In genomic region chr2:30827749-30828475, GRCm38 (mm10) we compare ENCODE assay signal across 8 mouse cellular contexts. TPM values are rescaled to one million over a fixed set of nuclear protein-coding genes. Genes with fewer than 3 reads are reported as not detected.
A peak's percentile ranks its signal among the peaks of the same experiment; 100 is the strongest.
DNase-seq lines count a peak whose midpoint lies in the region; ATAC-seq and TF ChIP-seq lines count a peak whose summit lies in the region.

No protein-coding gene starts in this region.

- H3K9ac ChIP-seq in forebrain, embryonic 11.5 days (ENCODE audit: low read length) = peak overlapping the region; percentile 83
- H3K9ac ChIP-seq in heart, postnatal 0 days (replicated peaks; ENCODE audit: low read depth, low read length) = peak overlapping the region; percentile 91
- peak overlapping the region; percentile 92 for H3K9ac ChIP-seq in liver, embryonic 16.5 days (ENCODE audit: low read depth, low read length)
- H3K9ac ChIP-seq in neural tube, embryonic 13.5 days = peak overlapping the region; percentile 95

- H3K4me1 ChIP-seq in forebrain, embryonic 11.5 days (replicated peaks; ENCODE audit: control insufficient read depth, insufficient read depth, low read length) = peaks cover 7% of the 10 kb centered on the region; the same call in 1 of the 2 replicates
- H3K4me1 ChIP-seq in heart, postnatal 0 days (ENCODE audit: control insufficient read depth, insufficient read depth) = peaks cover 12% of the 10 kb centered on the region
- peaks cover 27% of the 10 kb centered on the region for H3K4me1 ChIP-seq in liver, embryonic 16.5 days (ENCODE audit: control insufficient read depth, low read depth, low read length)
- peaks cover 30% of the 10 kb centered on the region for H3K4me1 ChIP-seq in neural tube, embryonic 13.5 days (replicated peaks)
- peaks cover 15% of the 10 kb centered on the region for H3K4me1 ChIP-seq in testis, adult 2 months (ENCODE audit: control insufficient read depth, insufficient read depth, low read length)

- ATAC-seq in forebrain, embryonic 11.5 days (replicated peaks; ENCODE audit: low FRiP score) = peak; percentile 81
- ATAC-seq in heart, postnatal 0 days (ENCODE audit: insufficient read depth, low read depth) = peak; percentile 91
- peak; percentile 85 for ATAC-seq in liver, embryonic 16.5 days (ENCODE audit: low read depth)
- ATAC-seq in neural tube, embryonic 13.5 days (ENCODE audit: low read depth) = peak; percentile 85

- peak; percentile 63; the same call in 1 of the 2 replicates for TF ChIP-seq EP300 in heart, postnatal 0 days (IDR thresholded peaks at IDR 0.05; ENCODE audit: low read depth)

- peak overlapping the region; percentile 31; the same call in 1 of the 2 replicates for H3K27ac ChIP-seq in forebrain, embryonic 11.5 days (ENCODE audit: low read depth, low read length)
- peak overlapping the region; percentile 77 for H3K27ac ChIP-seq in heart, postnatal 0 days (ENCODE audit: low read depth)
- H3K27ac ChIP-seq in liver, embryonic 16.5 days (ENCODE audit: low read length) = peak overlapping the region; percentile 97
- H3K27ac ChIP-seq in neural tube, embryonic 13.5 days (replicated peaks) = peak overlapping the region; percentile 72
- peak overlapping the region; percentile 5; the same call in 1 of the 2 replicates for H3K27ac ChIP-seq in testis, adult 2 months (ENCODE audit: control insufficient read depth, insufficient read depth, low read depth, low read length)

- H3K9me3 ChIP-seq in forebrain, embryonic 11.5 days (ENCODE audit: control insufficient read depth, low read length) = no peaks in the 10 kb centered on the region
- H3K9me3 ChIP-seq in heart, postnatal 0 days (replicated peaks; ENCODE audit: control insufficient read depth, low read length) = no peaks in the 10 kb centered on the region
- no peaks in the 10 kb centered on the region for H3K9me3 ChIP-seq in liver, embryonic 16.5 days (replicated peaks; ENCODE audit: control insufficient read depth, low read length)
- no peaks in the 10 kb centered on the region for H3K9me3 ChIP-seq in neural tube, embryonic 13.5 days

- peaks cover 7% of the 10 kb centered on the region; the same call in 1 of the 2 replicates for H3K36me3 ChIP-seq in forebrain, embryonic 11.5 days (ENCODE audit: control insufficient read depth, insufficient read depth, low read length)
- H3K36me3 ChIP-seq in heart, postnatal 0 days (replicated peaks; ENCODE audit: control insufficient read depth, insufficient read depth, low read length) = peaks cover 35% of the 10 kb centered on the region
- peaks cover 34% of the 10 kb centered on the region for H3K36me3 ChIP-seq in liver, embryonic 16.5 days (ENCODE audit: control insufficient read depth, insufficient read depth)
- peaks cover 36% of the 10 kb centered on the region for H3K36me3 ChIP-seq in neural tube, embryonic 13.5 days
- no peaks in the 10 kb centered on the region for H3K36me3 ChIP-seq in testis, adult 2 months (ENCODE audit: control insufficient read depth, insufficient read depth, low read length)

- peak; percentile 80 for TF ChIP-seq POLR2A in testis, adult 2 months (IDR thresholded peaks at IDR 0.05; ENCODE audit: control insufficient read depth, low read depth, low read length)

- peak overlapping the region; percentile 91 for H3K4me2 ChIP-seq in forebrain, embryonic 11.5 days (ENCODE audit: low read depth, low read length, severe bottlenecking)
- peak overlapping the region; percentile 92 for H3K4me2 ChIP-seq in heart, postnatal 0 days (ENCODE audit: low read depth, low read length)
- H3K4me2 ChIP-seq in liver, embryonic 16.5 days (ENCODE audit: low read depth, low read length) = peak overlapping the region; percentile 70
- H3K4me2 ChIP-seq in neural tube, embryonic 13.5 days = peak overlapping the region; percentile 91

- H3K27me3 ChIP-seq in forebrain, embryonic 11.5 days (ENCODE audit: control insufficient read depth, insufficient read depth, low read length) = no peaks in the 10 kb centered on the region
- H3K27me3 ChIP-seq in heart, postnatal 0 days (ENCODE audit: control insufficient read depth, insufficient read depth, low read length) = no peaks in the 10 kb centered on the region
- H3K27me3 ChIP-seq in liver, embryonic 16.5 days (ENCODE audit: control insufficient read depth, insufficient read depth, low read depth, low read length) = no peaks in the 10 kb centered on the region
- 0 out of 2 replicates have a peak, but pooled peaks cover 3% of the 10 kb centered on the region for H3K27me3 ChIP-seq in neural tube, embryonic 13.5 days
- no peaks in the 10 kb centered on the region for H3K27me3 ChIP-seq in testis, adult 2 months (ENCODE audit: control insufficient read depth, insufficient read depth, low read length)

- TF ChIP-seq CTCF in heart, postnatal 0 days (IDR thresholded peaks at IDR 0.05; ENCODE audit: low read depth) = peak; percentile 98
- TF ChIP-seq CTCF in testis, adult 2 months (IDR thresholded peaks at IDR 0.05; ENCODE audit: control insufficient read depth, insufficient read depth, insufficient replicate concordance, low read depth, low read length) = peak; percentile 91

- peak; percentile 97 to 98 for DNase-seq in CD8-positive naive resting alpha-beta T cell, adult 2 months (ENCODE audit: low read depth in 2 of 2, low spot score in 2 of 2)
- DNase-seq in c-Kit-positive CD71-negative TER-119-negative erythroid progenitor cells, embryonic 14.5 days (ENCODE audit: low read depth) = peak; percentile 92
- DNase-seq in forebrain, embryonic 11.5 days (ENCODE audit: low spot score) = peak; percentile 98
- peak; percentile 93 for DNase-seq in heart, postnatal 0 days (ENCODE audit: low spot score)
- DNase-seq in kidney, postnatal 4 days = peak; percentile 98 to 99

- under 1% methylated on average over 63 of the region's 63 CpGs for WGBS in forebrain, embryonic 11.5 days
- WGBS in heart, postnatal 0 days = under 1% methylated on average over 63 of the region's 63 CpGs
- WGBS in liver, embryonic 16.5 days (ENCODE audit: insufficient replicate concordance) = under 1% methylated on average over 63 of the region's 63 CpGs
- WGBS in neural tube, embryonic 13.5 days = under 1% methylated on average over 63 of the region's 63 CpGs

- peak overlapping the region; percentile 96 for H3K4me3 ChIP-seq in forebrain, embryonic 11.5 days (ENCODE audit: low read depth, low read length)
- H3K4me3 ChIP-seq in heart, postnatal 0 days (ENCODE audit: low read depth, low read length) = peak overlapping the region; percentile 96
- H3K4me3 ChIP-seq in liver, embryonic 16.5 days (ENCODE audit: low read depth, low read length) = peak overlapping the region; percentile 100
- peak overlapping the region; percentile 75 for H3K4me3 ChIP-seq in neural tube, embryonic 13.5 days
- H3K4me3 ChIP-seq in testis, adult 2 months (ENCODE audit: control insufficient read depth, low read depth, low read length) = peak overlapping the region; percentile 87

RNA-seq across cellular contexts. Expression of gene Asb6, which starts 2.2 kb away (rescaled TPM):
- polyA plus RNA-seq in forebrain, embryonic 11.5 days (2014; fragmentation: Nextera tagmentation; extraction: Ambion mirVana) = 41.9 and 42.5 TPM in 2 replicates
- total RNA-seq in heart, postnatal 0 days (2014; rRNA removed; ENCODE audit: low replicate concordance) = 16.2 and 20.0 TPM in 2 replicates
- 12.4 and 13.0 TPM in 2 replicates for polyA plus RNA-seq in heart, postnatal 0 days (2015; fragmentation: Nextera tagmentation; extraction: Ambion mirVana)
- 27.8 and 29.1 TPM in 2 replicates for polyA plus RNA-seq in liver, embryonic 16.5 days (2015; fragmentation: Nextera tagmentation; extraction: Ambion mirVana)
- polyA plus RNA-seq in neural tube, embryonic 13.5 days (2015; fragmentation: Nextera tagmentation; extraction: Ambion mirVana) = 38.2 and 39.8 TPM in 2 replicates
- 9.3 and 10.5 TPM in 2 replicates for polyA plus RNA-seq in testis, adult 2 months (2012; rRNA removed)

RNA-seq across cellular contexts. Expression of gene Prrx2, which starts 6.9 kb away (rescaled TPM):
- polyA plus RNA-seq in forebrain, embryonic 11.5 days (2014; fragmentation: Nextera tagmentation; extraction: Ambion mirVana) = 30.8 and 33.6 TPM in 2 replicates
- total RNA-seq in heart, postnatal 0 days (2014; rRNA removed; ENCODE audit: low replicate concordance) = 8.0 and 24.0 TPM in 2 replicates
- 3.6 and 4.1 TPM in 2 replicates for polyA plus RNA-seq in heart, postnatal 0 days (2015; fragmentation: Nextera tagmentation; extraction: Ambion mirVana)
- 0.18 TPM in 1 of 2 replicates, not detected in the other for polyA plus RNA-seq in liver, embryonic 16.5 days (2015; fragmentation: Nextera tagmentation; extraction: Ambion mirVana)
- 1.7 and 4.9 TPM in 2 replicates for polyA plus RNA-seq in neural tube, embryonic 13.5 days (2015; fragmentation: Nextera tagmentation; extraction: Ambion mirVana)
- polyA plus RNA-seq in testis, adult 2 months (2012; rRNA removed) = 1.0 and 1.5 TPM in 2 replicates

RNA-seq across cellular contexts. Expression of gene Ntmt1, which starts 20.3 kb away (rescaled TPM):
- polyA plus RNA-seq in forebrain, embryonic 11.5 days (2014; fragmentation: Nextera tagmentation; extraction: Ambion mirVana) = 102 and 118 TPM in 2 replicates
- 67.2 and 89.9 TPM in 2 replicates for total RNA-seq in heart, postnatal 0 days (2014; rRNA removed; ENCODE audit: low replicate concordance)
- 83.4 and 87.8 TPM in 2 replicates for polyA plus RNA-seq in heart, postnatal 0 days (2015; fragmentation: Nextera tagmentation; extraction: Ambion mirVana)
- polyA plus RNA-seq in liver, embryonic 16.5 days (2015; fragmentation: Nextera tagmentation; extraction: Ambion mirVana) = 23.2 and 24.9 TPM in 2 replicates
- 101 and 107 TPM in 2 replicates for polyA plus RNA-seq in neural tube, embryonic 13.5 days (2015; fragmentation: Nextera tagmentation; extraction: Ambion mirVana)
- 49.5 and 53.9 TPM in 2 replicates for polyA plus RNA-seq in testis, adult 2 months (2012; rRNA removed)

RNA-seq across cellular contexts. Expression of gene 1700001O22Rik, which starts 24.5 kb away (rescaled TPM):
- polyA plus RNA-seq in forebrain, embryonic 11.5 days (2014; fragmentation: Nextera tagmentation; extraction: Ambion mirVana) = 4.2 and 4.6 TPM in 2 replicates
- total RNA-seq in heart, postnatal 0 days (2014; rRNA removed; ENCODE audit: low replicate concordance) = 1.5 and 4.1 TPM in 2 replicates
- 1.9 and 2.0 TPM in 2 replicates for polyA plus RNA-seq in heart, postnatal 0 days (2015; fragmentation: Nextera tagmentation; extraction: Ambion mirVana)
- 0.09 TPM in 1 of 2 replicates, not detected in the other for polyA plus RNA-seq in liver, embryonic 16.5 days (2015; fragmentation: Nextera tagmentation; extraction: Ambion mirVana)
- polyA plus RNA-seq in neural tube, embryonic 13.5 days (2015; fragmentation: Nextera tagmentation; extraction: Ambion mirVana) = 0.91 and 1.3 TPM in 2 replicates
- 905 and 964 TPM in 2 replicates for polyA plus RNA-seq in testis, adult 2 months (2012; rRNA removed)

Comparison
In these comparisons a context has a peak if more than half of its experiments do, and no peak if none do; other contexts are left out.
1. Peak in every context shown above with its lines: DNase-seq, ATAC-seq, H3K4me3 ChIP-seq and H3K27ac ChIP-seq.
2. H3K27ac ChIP-seq: peak in every context shown above with its lines; median percentile 97 in liver, embryonic 16.5 days; 77 in heart, postnatal 0 days; 72 in neural tube, embryonic 13.5 days; 31 in forebrain, embryonic 11.5 days; 5 in testis, adult 2 months.